Mouse (Mus musculus) c-Kit-positive CD71-positive TER-119-positive erythroid progenitor cells, embryonic 14.5 days (primary cell): Measurements from ENCODE around the gene Adtrp.

Source experiments
- DNase-seq: peaks from one replicate; pipeline ENCODE4 v3.0.0-alpha.2; 2013; ENCODE audit warnings: low spot score

The Adtrp gene

DNA sequence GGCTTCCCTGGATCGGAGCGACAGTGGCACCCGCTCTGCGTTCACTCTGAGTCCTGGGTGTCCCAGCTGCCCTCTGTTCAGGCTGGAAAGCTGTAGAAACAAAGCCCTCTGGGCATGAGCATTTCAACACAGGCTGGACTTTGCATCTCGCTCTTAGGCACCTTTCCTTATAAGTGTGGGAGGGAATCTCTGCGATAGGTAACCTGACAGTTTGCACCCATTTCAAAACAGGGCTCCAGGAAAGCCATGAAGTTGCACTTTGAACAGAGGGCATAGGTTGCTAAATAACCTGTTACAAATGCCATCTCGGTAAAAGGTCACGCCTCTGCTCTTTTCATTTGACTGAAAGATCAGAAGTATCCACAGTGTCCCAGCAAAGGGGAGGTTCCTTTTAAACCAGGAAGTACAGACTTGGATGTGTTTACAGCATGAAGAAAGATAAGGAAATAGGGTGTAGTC lies 19.2 kb downstream of the Adtrp start:
- DNase-seq: no peak

DNA sequence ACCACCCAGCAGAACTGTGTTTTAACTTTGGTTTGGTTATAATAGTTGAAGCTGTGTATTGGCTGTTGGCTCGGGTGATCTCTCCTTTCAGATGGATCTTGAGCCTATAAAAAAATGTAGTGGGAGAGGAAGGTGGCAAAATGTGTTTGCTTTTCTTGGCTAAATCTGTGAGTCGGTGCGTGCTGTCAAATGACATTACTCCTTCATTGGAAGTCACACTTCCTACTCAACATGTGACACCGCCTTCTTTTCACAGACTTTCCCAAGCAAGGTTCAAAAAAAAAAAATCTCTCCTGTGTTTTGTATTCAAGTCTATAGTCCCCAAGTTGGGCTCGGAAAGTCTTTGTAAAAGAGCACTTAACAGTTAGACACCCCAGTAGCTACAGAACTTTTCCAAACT lies 19.9 kb downstream of the Adtrp start:
- no peak for DNase-seq

DNA sequence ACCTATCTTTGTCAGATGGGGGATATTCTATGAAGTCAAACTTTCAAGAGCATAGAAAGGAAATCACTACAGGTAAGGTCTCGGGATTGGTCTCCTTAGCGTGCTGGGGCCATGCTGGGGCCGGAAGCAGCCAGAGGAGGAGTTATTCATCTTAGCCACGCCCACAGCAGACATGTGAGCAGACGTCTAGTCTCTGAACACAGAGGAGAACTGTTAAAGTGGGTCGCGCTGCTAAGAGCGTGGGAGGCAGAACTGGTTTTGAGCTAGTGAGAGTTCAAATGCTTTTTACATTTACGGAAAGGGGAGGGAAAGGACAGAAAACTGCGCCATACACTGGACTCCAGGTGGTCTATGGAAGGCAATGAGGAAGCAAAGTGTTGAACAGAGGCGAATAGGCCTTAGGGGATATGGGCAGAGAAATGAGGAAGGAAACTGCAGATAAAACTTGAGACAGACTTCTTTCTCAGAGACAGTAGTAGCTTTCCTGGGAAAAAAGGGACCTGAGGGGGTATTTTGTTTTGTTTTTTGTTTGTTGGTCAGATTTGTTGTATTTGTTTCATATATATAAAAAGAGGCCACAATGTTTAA lies 22.0 kb downstream of the Adtrp start:
- DNase-seq: no peak

DNA sequence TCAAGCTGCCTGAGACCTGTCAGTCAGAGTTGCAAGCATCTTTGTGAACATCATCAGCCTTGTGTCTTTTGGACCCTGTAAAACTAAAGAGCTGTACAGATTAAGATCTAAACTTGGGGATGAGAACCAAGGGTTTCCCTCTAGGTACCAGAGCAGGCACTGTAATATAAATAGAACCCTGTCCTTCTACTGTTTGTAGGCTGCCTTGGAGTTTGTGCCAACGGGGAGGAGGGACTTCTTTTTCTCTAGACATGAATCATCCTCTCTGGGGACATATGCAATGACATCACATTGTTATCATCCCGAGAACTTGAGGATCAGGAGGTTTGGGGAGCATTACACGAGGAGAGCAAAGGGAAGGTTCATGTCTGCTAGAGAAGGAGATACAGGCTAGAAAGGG lies 24.4 kb downstream of the Adtrp start:
- no peak for DNase-seq

DNA sequence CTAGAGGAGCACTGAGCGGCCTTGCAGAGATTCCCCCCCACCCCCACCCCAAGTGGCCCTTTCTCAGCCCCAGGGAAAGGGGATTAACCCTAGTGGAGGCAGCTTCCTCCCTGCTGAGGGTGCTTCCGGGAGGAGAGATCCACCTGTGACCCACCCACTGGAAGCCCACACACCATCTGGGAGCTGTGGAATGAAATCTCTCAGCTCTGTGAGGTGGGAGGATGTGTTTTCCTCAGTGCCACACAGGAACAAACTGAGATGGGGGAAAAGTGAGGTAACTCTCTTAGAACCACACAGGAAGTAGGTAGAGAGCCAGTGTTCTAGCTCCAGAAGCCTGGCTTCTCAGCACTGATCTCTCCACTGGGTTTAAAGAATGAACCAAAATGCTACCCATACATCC lies 24.9 kb downstream of the Adtrp start:
- DNase-seq: no peak

DNA sequence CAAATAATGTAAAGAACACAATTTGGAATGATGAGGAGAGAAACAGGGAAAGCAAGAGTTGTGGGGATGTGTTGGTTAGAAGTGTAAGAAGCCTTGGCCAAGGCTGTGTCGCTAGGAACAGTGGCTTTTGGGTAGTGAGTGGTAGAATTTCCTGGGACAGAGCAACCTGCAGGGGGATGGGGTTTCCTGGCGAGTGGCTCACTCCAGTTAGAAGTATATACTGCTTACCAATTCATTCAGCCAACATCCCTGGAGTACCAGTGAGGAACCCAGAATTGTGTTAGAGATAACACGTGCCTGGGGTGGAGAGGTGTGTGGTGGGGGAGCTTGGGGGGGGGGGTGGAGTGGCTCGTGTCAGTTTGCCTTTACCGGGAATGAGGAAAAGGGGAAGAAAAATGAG lies 25.4 kb downstream of the Adtrp start:
- no peak for DNase-seq

DNA sequence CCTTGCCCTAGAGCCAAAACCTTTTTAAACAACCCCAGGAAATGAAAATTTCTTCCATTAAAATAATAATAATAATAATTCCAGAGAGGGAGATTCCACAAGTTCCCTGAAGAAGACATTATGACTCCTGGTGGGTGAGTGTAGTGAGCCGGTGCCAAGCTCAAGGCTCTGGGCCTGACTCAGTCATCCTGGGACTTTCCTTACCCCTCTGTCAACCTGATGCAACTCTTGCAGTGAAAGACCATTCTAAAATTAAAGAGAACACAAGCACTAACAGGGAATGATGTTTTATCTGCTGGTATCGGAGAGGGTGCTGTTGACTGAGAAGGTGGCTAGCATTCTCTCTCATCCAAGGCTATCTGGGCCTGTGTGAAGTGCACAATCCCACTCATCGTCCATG lies 26.5 kb downstream of the Adtrp start:
- no peak for DNase-seq

DNA sequence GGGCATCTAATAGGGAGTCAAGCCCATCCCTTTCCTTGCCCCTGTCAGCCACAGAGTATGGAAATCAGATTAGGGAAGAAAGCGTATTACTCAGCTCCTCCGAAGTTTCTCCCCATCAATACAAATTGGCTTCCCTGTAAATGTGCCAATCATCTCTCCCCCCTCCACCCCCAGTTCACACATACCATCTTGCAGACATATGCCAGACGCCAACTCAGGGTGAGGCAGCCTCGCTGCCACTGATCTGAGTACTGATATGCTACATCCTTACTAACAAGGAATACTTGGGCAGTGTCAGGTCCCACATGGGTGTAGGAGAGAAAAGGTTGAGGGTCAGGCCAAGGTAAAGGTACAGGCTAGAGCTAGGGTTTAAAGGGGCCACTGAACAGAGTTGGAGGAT lies 27.6 kb downstream of the Adtrp start:
- no peak for DNase-seq

DNA sequence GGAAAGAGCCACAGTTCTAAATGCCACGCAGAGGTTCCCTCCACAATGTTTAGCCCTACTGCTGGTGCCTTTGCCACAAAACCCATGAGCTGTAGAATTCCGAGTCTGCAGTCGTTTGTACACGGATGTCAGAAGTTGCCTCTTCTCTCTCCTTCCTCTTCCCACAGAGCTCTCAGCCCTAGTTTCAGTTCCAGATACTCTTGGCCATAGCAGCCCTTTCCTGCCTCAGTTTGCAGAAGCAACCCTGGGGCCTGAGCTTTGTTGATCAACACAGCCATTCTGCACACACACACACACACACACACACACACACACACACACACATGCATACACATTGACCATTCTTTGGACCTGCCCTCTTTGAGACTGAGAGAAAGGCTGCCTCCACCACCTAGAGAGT lies 28.0 kb downstream of the Adtrp start:
- DNase-seq: no peak

DNA sequence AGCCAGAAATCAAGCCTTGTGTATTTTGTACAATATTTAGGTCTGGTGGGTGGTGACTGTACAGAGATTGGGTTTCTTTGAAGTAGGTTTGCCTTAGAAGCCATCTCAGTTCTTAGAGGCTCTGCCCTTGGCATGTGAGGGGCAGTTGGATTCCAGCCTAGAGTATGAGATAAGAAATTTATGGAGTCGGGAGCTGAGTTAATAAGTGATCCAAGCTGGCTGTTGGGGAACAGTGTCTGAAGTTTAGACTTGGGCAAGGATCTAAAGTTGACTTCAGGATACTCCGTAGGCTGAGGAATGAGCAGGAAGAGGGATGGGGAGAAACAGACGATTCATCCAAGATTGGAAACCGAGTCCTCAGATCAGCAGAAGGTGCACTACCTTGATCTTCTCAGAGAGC lies 29.9 kb downstream of the Adtrp start:
- DNase-seq: no peak

DNA sequence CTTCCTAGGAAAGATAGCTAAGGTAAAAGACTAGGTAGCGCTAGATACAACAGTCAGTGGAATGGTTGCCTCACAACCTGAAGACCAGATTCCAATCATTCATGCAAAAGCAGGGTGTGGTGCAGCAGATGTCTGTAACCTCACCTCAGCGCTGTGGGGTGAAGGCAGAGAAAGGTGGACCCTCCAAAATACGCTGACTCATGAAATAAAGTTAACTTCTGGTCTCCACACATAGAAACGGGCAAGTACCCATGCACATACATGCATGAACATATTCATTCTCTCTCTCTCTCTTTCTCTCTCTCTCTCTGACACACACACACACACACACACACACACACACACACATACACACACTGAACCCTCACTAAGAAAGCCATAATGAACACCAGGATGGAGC lies 30.8 kb downstream of the Adtrp start:
- DNase-seq: no peak

DNA sequence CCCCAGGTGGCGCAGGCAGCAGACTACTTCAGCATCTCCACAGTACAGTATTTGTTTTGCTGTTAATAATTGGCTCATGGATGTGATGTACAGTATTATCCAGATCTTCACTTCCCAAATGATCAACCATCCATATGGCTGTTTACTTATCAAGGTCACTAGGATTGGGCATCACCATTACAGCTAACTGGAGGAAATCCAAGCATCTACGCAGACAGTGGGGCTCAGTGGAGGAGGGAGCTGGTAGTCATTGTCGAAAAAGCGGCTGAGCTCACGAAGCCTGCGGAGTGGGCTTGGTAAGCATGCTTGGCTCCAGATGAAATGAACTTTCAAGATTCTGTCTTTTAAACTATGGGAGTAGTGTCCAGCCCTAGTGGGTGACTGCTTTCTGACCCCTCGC lies 36.7 kb downstream of the Adtrp start:
- no peak for DNase-seq

DNA sequence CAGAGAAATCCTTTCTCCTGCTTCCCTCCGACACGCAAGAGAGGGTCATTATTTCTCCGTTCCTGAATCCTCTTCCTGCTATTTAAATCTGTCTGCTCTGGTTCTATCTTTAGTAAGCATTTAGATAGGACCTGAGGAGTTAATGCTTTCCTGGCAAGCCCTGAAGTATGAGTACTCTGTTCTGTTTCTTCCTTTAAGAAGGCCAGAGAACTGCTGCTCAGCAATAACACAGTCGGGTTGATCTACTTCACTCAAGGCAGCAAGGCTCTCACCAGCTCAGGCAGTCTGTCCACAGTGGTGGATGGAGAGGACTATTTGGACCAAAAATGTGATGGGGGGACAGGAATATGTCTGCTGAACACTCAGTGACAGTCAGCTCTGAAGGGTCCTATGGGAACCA lies 39.7 kb downstream of the Adtrp start:
- no peak for DNase-seq

DNA sequence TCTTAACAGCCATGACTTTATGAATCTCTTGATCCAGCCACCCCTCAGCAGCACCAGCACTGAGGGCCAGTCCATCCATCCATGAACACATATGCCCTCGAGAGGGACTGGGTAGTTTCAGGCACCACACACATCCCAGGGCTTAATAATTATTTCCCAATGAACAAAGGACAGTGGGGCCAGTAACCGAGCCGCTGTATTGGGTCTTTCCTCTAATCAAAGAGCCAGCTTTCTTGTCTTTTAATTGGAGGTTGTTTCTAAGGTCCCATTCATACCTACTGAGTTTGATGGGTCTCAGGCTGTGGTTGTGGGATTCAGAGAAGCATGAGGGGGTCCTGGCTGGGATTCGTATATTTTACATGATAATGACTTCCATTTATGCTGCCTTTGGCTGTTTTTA lies 40.2 kb downstream of the Adtrp start:
- no peak for DNase-seq

DNA sequence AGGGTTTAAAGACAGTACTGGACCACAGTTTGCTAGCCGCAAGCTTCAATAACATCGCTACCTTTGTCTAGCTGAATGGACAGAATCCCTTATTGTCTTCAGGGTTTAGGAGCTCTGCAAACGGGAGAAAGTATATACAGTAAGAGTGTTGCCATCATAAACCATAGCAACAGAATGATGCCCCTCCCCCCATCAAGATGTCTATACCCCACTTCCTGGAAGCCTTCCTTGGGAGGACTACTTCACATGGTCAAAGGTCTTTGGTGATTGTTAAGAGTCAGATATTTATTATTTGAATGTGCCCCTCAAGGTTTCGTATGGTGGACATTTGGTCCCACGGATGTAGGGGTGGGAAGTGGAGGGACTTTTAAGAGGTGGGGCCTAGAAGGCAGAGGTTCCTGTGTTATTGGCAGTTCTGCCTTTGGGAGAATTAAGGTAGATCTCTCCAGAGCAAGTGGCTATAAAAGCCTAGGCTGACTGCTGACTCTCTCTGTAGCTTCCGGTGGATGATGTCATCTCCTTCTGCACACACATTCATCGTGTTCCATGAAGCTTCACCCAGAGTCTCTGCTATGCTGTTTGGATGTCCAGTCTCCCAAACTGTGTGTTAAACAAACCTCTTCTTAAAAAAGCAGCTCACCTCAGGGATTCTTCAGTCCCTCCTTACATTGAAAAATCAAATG lies 42.2 kb downstream of the Adtrp start:
- DNase-seq: no peak

DNA sequence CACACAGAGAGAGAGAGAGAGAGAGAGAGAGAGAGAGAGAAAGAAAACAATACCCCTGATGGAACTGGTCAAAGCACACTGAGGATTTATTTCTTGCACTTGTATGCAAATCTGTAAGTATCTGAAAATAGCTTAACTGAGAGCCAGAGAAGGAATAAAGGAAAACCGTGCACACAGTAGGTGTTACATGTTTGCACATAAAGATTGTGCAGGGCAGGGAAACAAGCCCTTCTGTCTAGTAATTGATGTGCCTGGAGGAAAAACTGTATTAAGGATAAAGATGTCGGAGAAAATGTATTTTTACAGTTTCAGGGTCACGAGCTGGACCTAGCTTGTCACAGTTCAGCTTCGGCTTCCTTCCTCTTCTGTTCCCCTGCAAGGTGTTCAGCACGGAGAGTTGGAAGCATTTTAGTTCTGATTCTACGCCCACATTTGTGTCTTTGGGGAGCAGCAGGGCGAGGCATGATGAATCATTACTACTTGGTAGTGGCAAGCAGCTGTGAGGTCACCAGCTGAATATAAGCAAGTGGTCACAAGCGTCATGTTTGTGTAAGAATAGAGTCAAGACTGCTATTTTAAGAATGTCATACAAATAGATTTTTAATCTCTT lies 43.7 kb downstream of the Adtrp start:
- no peak for DNase-seq

DNA sequence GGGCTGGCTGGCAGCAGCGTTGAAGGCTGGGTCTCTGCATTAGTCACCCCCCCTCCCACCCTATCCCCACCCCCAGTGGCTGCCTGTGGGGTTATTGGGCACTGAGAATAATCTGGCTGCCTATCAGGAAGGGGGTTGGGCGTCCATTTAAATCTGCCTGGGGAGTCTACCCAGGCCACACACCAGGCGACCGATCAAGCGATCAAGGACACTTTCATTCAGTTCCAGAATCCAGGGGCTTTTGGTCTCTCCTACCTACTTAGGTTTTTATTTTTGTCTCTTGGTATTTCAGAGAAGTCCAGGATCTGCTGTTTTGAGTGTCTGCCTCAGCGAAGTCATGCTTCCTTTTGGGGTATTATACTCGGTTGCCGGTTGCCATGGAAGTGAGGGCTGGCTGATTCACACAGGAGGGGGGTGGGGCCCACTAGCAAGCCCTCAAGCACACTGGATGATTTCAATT lies 46.3 kb downstream of the Adtrp start:
- DNase-seq: no peak

DNA sequence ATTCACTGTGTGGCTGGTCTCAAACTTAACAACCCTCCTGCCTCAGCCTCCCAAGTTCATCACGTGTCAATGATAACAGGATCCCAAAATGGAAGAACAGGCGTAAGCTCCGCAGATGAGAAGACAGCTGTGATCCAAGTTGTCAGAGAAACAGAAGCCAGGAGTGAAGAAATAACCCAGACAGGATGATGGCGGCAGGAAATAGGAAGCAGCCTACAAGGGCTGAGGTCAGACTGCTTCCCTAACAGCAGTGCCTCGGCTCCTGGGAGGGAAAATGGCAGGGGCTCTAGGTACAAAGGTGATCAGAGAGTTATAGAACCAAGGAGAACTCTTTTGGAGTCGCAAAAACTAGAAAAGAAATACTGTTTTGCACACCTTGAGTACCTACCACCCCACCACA lies 54.6 kb downstream of the Adtrp start:
- DNase-seq: no peak

DNA sequence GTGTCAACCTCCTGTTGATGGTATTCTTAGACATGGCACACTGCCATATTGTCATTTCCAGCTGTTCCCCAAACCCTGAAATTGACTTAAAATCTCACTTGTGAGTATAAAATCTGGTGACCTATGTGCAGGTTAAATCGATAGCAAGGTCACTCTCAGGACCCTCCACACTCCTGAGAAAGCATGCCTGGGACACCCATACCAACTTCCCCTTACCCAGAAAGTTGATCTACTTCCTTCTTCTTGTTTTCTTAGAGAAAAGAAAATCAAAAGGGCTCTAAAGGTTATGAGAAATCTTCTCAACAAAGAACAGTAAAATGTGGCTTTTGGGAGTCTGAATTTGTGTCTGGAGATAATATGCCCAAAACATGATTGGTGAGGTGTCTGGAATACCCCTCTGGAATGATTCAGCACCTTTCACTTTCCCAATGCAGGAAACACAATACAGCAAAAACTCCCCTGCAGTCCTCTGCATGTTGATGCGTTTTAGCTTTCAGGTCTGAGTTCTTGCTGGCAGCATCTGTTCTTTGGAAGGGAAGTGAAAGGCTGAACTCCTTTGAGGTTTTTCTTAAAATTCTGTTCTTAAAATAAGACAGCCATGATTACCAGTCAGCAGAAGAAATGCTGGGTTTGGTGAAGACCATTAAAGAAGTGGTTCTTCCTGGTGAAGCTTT lies 59.5 kb downstream of the Adtrp start:
- DNase-seq: no peak

DNA sequence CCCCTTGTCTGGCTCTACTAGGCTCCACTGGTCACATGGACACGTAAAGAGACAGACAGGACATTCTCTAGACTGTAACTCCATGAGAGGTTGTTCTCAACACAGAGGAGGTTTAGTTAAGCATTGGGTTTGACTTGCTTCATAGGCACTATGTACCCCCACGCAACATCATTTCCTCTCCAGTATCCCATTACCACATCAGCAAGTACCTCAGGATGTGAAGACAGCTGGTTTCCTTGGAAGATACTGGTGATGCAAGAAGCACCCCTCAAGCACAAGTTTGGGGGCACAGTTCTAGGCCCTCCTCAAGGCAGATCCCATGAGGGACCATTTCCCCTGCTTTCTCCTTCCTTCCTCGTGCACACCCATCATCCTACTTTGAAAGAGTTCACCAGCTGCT lies 60.8 kb downstream of the Adtrp start:
- DNase-seq: no peak

DNA sequence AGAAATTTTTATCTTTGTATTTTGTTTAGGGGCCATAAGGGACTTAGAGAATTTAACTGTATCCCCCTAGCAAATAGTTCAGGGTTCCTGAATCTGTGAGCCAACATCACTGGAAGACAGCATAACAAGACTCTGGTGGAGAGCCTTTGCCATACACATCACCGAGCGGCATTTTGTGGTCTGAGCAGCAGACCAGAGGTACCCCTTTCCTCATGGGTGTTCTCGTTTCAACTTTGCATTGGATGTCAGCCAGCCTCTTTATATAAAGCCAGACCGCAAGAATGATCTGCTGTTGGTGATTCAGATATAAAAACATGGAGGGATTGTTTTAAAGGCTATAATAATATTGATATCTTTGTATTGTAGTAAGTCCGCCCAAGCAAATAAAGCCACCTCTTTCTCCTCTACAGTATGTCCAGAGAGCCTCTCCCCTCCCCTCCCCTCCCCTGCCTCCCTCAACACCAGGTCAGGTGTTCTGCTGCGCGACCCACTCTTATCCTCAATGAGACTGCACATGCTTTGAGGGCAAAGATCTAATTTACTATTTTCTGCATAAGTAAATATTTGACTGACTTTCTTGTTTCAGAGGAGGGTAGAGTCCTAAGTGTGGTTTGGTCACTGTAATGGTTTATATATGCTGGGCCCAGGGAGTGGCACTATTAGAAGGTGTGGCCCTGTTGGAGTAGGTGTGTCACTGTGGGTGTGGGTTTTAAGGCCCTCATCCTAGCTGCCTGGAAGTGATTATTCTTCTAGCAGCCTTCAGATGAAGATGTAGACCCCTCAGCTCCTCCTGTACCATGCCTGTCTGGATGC lies 62.4 kb downstream of the Adtrp start:
- DNase-seq: no peak

DNA sequence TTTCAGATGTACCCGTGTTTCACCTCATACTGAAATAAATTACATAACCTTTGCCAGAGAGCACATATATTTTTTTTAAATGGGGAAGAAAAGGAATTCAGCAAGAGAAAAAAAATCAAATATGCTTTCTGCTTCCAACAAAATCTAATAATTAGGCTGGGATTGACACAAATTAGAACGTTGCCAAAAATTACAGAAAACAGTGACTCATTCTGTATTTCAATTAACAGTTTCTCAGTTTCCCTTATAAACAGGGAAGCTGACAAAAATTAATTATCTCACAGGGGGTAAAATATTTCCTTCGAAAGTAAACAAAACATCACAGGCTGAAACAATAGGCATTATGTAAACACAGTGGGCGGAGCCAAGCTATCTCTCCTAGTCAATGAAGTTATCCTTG lies 67.2 kb downstream of the Adtrp start:
- no peak for DNase-seq
